Mouse (Mus musculus) midbrain, embryonic 13.5 days (tissue): ENCODE data around the gene Podn. TPM values are rescaled to one million over a fixed set of nuclear protein-coding genes. Genes with fewer than 3 reads are reported as not detected.

Experiments
- ATAC-seq: fragments of 200-750 bp; cut with Nextera tagmentation; 2 replicates; pipeline ENCODE4 v1.8.0; 2017; ENCODE audit warnings: mild to moderate bottlenecking, moderate TSS enrichment, moderate library complexity
- H3K27ac ChIP-seq: fragments of 300-500 bp; sonication (generic); 2 replicates; pipeline ENCODE4 v1.5.1; 2015; ENCODE audit warnings: inconsistent platforms, mild to moderate bottlenecking, moderate library complexity
- H3K27me3 ChIP-seq: fragments of 300-500 bp; sonication (generic); 2 replicates; pipeline ENCODE4 v1.6.1; 2015; ENCODE audit warnings: mild to moderate bottlenecking, inconsistent platforms
- H3K36me3 ChIP-seq: fragments of 300-500 bp; sonication (generic); 2 replicates; pipeline ENCODE4 v1.6.1; 2015; ENCODE audit warnings: mild to moderate bottlenecking, inconsistent platforms
- H3K4me1 ChIP-seq: fragments of 300-500 bp; sonication (generic); replicated peaks from 2 replicates; pipeline ENCODE4 v1.6.1; 2015; ENCODE audit warnings: inconsistent platforms
- H3K4me2 ChIP-seq: fragments of 300-500 bp; sonication (generic); replicated peaks from 2 replicates; pipeline ENCODE4 v1.6.1; 2015; ENCODE audit warnings: moderate library complexity, mild to moderate bottlenecking, inconsistent platforms
- H3K4me3 ChIP-seq: fragments of 300-500 bp; sonication (generic); replicated peaks from 2 replicates; pipeline ENCODE4 v1.5.1; 2015; ENCODE audit warnings: mild to moderate bottlenecking, inconsistent platforms
- H3K9ac ChIP-seq: fragments of 300-500 bp; sonication (generic); replicated peaks from 2 replicates; pipeline ENCODE4 v1.6.1; 2015; ENCODE audit warnings: mild to moderate bottlenecking, inconsistent platforms
- H3K9me3 ChIP-seq: fragments of 300-500 bp; sonication (generic); 2 replicates; pipeline ENCODE4 v1.6.1; 2016; ENCODE audit warnings: mild to moderate bottlenecking, inconsistent platforms
- WGBS: fragments of 180-500 bp; shearing (Covaris S2); methylation state at CpG from one replicate; pipeline ENCODE4 v1.1.7; 2015; 5-methylcytosine and 5-hydroxymethylcytosine counted together
- polyA plus RNA-seq: library from polyadenylated mRNA; unstranded; fragments of >200 nt; fragmentation: Nextera tagmentation; extraction: Ambion mirVana; gene quantifications from 2 replicates; pipeline ENCODE4 v1.2.1, GENCODE M21; 2015

Podn gene
- polyA plus RNA-seq, 1 experiment from 2014 or later, result 0.07 TPM

GRCm38 (mm10) chr4:107988931-107989330, 107.3 kb downstream of the Podn start:
- Histone ChIP-seq H3K4me3 (no peak overlapping the region), H3K9ac (no peak overlapping the region), H3K9me3 (no peaks in the 10 kb centered on the region), H3K4me2 (no peak overlapping the region), H3K36me3 (no peaks in the 10 kb centered on the region), H3K27ac (no peak overlapping the region), H3K4me1 (peaks cover 10% of the 10 kb centered on the region), H3K27me3 (peaks cover 10% of the 10 kb centered on the region)
- 77% methylated on average over 8 of the region's 8 CpGs for WGBS
- no peak for ATAC-seq

- Histone ChIP-seq H3K4me1 (peaks cover 2% of the 10 kb centered on the region), H3K4me3 (no peak overlapping the region), H3K27me3 (peaks cover 10% of the 10 kb centered on the region), H3K27ac (no peak overlapping the region), H3K9ac (no peak overlapping the region), H3K9me3 (no peaks in the 10 kb centered on the region), H3K36me3 (no peaks in the 10 kb centered on the region), H3K4me2 (no peak overlapping the region)
- ATAC-seq, result no peak
- WGBS, result 91% methylated on average over 11 of the region's 11 CpGs
These were observed 109.7 kb downstream of the Podn start for GRCm38 (mm10) chr4:107986386-107987168.

- WGBS, result 82% methylated on average over 5 of the region's 5 CpGs
- no peak for ATAC-seq
- no peaks in the 10 kb centered on the region for H3K9me3 ChIP-seq
- no peak overlapping the region for H3K4me2 ChIP-seq
- no peak overlapping the region for H3K27ac ChIP-seq
- no peak overlapping the region for H3K9ac ChIP-seq
- H3K27me3 ChIP-seq, result peaks cover 9% of the 10 kb centered on the region
- H3K4me3 ChIP-seq, result no peak overlapping the region
- H3K4me1 ChIP-seq, result no peaks in the 10 kb centered on the region
- H3K36me3 ChIP-seq, result no peaks in the 10 kb centered on the region
These were observed 110.4 kb downstream of the Podn start for GRCm38 (mm10) chr4:107985812-107986211.

- WGBS, result 78% methylated on average over 7 of the region's 7 CpGs
- Histone ChIP-seq H3K4me2 (no peak overlapping the region), H3K36me3 (no peaks in the 10 kb centered on the region), H3K27ac (no peak overlapping the region), H3K27me3 (peaks cover 2% of the 10 kb centered on the region; the same call in 1 of the 2 replicates), H3K9me3 (no peaks in the 10 kb centered on the region), H3K4me1 (no peaks in the 10 kb centered on the region), H3K4me3 (no peak overlapping the region), H3K9ac (no peak overlapping the region)
- no peak for ATAC-seq
These were observed 111.8 kb downstream of the Podn start for GRCm38 (mm10) chr4:107984282-107984981.

- Histone ChIP-seq H3K36me3 (no peaks in the 10 kb centered on the region), H3K4me1 (no peaks in the 10 kb centered on the region), H3K9me3 (no peaks in the 10 kb centered on the region), H3K9ac (no peak overlapping the region), H3K27ac (no peak overlapping the region), H3K4me2 (no peak overlapping the region), H3K27me3 (peaks cover under 1% of the 10 kb centered on the region; the same call in 1 of the 2 replicates), H3K4me3 (no peak overlapping the region)
- WGBS, result 88% methylated on average over 1 of the region's 1 CpGs
- ATAC-seq, result no peak
These were observed 112.5 kb downstream of the Podn start for GRCm38 (mm10) chr4:107983717-107984116.

- no peaks in the 10 kb centered on the region for H3K9me3 ChIP-seq
- H3K4me2 ChIP-seq, result no peak overlapping the region
- no peak overlapping the region for H3K4me3 ChIP-seq
- H3K4me1 ChIP-seq, result no peaks in the 10 kb centered on the region
- H3K9ac ChIP-seq, result no peak overlapping the region
- no peak overlapping the region for H3K27ac ChIP-seq
- H3K27me3 ChIP-seq, result no peaks in the 10 kb centered on the region
- ATAC-seq, result no peak
- no peaks in the 10 kb centered on the region for H3K36me3 ChIP-seq
- 75% methylated on average over 6 of the region's 6 CpGs for WGBS
These were observed 116.1 kb downstream of the Podn start for GRCm38 (mm10) chr4:107980002-107980600.

GRCm38 (mm10) chr4:107979530-107979929, 116.7 kb downstream of the Podn start:
- H3K27ac ChIP-seq, result no peak overlapping the region
- ATAC-seq, result no peak
- H3K4me2 ChIP-seq, result no peak overlapping the region
- H3K27me3 ChIP-seq, result no peaks in the 10 kb centered on the region
- H3K4me3 ChIP-seq, result no peak overlapping the region
- no peak overlapping the region for H3K9ac ChIP-seq
- H3K36me3 ChIP-seq, result no peaks in the 10 kb centered on the region
- no peaks in the 10 kb centered on the region for H3K4me1 ChIP-seq
- 29% methylated on average over 2 of the region's 2 CpGs for WGBS
- no peaks in the 10 kb centered on the region for H3K9me3 ChIP-seq

- no peaks in the 10 kb centered on the region for H3K36me3 ChIP-seq
- no peak overlapping the region for H3K4me3 ChIP-seq
- no peak overlapping the region for H3K27ac ChIP-seq
- no peaks in the 10 kb centered on the region for H3K9me3 ChIP-seq
- no peak for ATAC-seq
- H3K27me3 ChIP-seq, result no peaks in the 10 kb centered on the region
- no peaks in the 10 kb centered on the region for H3K4me1 ChIP-seq
- 69% methylated on average over 3 of the region's 4 CpGs for WGBS
- H3K4me2 ChIP-seq, result no peak overlapping the region
- H3K9ac ChIP-seq, result no peak overlapping the region
These were observed 118.7 kb downstream of the Podn start for GRCm38 (mm10) chr4:107977593-107977992.

GRCm38 (mm10) chr4:107975004-107975403, 121.2 kb downstream of the Podn start:
- H3K4me2 ChIP-seq, result no peak overlapping the region
- no peaks in the 10 kb centered on the region for H3K36me3 ChIP-seq
- H3K9me3 ChIP-seq, result no peaks in the 10 kb centered on the region
- ATAC-seq, result no peak
- WGBS, result 77% methylated on average over 7 of the region's 7 CpGs
- no peak overlapping the region for H3K9ac ChIP-seq
- H3K27me3 ChIP-seq, result no peaks in the 10 kb centered on the region
- no peak overlapping the region for H3K27ac ChIP-seq
- no peaks in the 10 kb centered on the region for H3K4me1 ChIP-seq
- no peak overlapping the region for H3K4me3 ChIP-seq

- Histone ChIP-seq H3K36me3 (no peaks in the 10 kb centered on the region), H3K9me3 (no peaks in the 10 kb centered on the region), H3K9ac (no peak overlapping the region), H3K4me3 (no peak overlapping the region), H3K27ac (no peak overlapping the region), H3K27me3 (no peaks in the 10 kb centered on the region), H3K4me1 (no peaks in the 10 kb centered on the region), H3K4me2 (no peak overlapping the region)
- ATAC-seq, result no peak
- WGBS, result 79% methylated on average over 11 of the region's 11 CpGs
These were observed 121.7 kb downstream of the Podn start for GRCm38 (mm10) chr4:107974527-107974926.

GRCm38 (mm10) chr4:107971162-107971561, 125.1 kb downstream of the Podn start:
- H3K9me3 ChIP-seq, result no peaks in the 10 kb centered on the region
- no peaks in the 10 kb centered on the region for H3K4me1 ChIP-seq
- H3K27ac ChIP-seq, result no peak overlapping the region
- H3K4me2 ChIP-seq, result no peak overlapping the region
- no peaks in the 10 kb centered on the region for H3K27me3 ChIP-seq
- H3K4me3 ChIP-seq, result no peak overlapping the region
- 94% methylated on average over 1 of the region's 1 CpGs for WGBS
- no peak overlapping the region for H3K9ac ChIP-seq
- ATAC-seq, result no peak
- no peaks in the 10 kb centered on the region for H3K36me3 ChIP-seq

GRCm38 (mm10) chr4:107969781-107970180, 126.5 kb downstream of the Podn start:
- ATAC-seq, result no peak

More at GRCm38 (mm10) chr4:107969781-107970180, 126.5 kb downstream of the Podn start:
- Histone ChIP-seq H3K27me3 (no peaks in the 10 kb centered on the region), H3K4me1 (no peaks in the 10 kb centered on the region), H3K27ac (no peak overlapping the region), H3K9me3 (no peaks in the 10 kb centered on the region), H3K4me2 (no peak overlapping the region), H3K36me3 (no peaks in the 10 kb centered on the region), H3K4me3 (no peak overlapping the region), H3K9ac (no peak overlapping the region)
